ENCODE assay signal across 11 mouse cellular contexts in genomic region chr2:139628731-139629130, GRCm38 (mm10). TPM values are rescaled to one million over a fixed set of nuclear protein-coding genes. Genes with fewer than 3 reads are reported as not detected.
"Had no signal": no experiment of that assay in that cellular context is flagged by ENCODE, and none has a peak within 500 bp of the region (broad histone marks: within the 10 kb centered on the region; RNA-seq: fewer than 3 reads in every experiment).

No protein-coding gene starts in this region.

- H3K4me1 ChIP-seq: midbrain, embryonic 12.5 days had no signal

- H3K4me2 ChIP-seq: kidney, embryonic 15.5 days; midbrain, embryonic 12.5 days had no signal

- H3K4me3 ChIP-seq: kidney, embryonic 15.5 days; midbrain, embryonic 12.5 days had no signal

- H3K27ac ChIP-seq: kidney, embryonic 15.5 days; liver, embryonic 14.5 days; midbrain, embryonic 12.5 days had no signal

- ATAC-seq: midbrain, embryonic 16.5 days had no signal

- H3K9ac ChIP-seq: kidney, embryonic 15.5 days; liver, embryonic 14.5 days; midbrain, embryonic 12.5 days had no signal

- DNase-seq: kidney, adult 2 months; kidney, postnatal 14 days; lung, adult 18-20 months; right cerebral cortex, adult 18-20 months; thymus, adult 2 months; thymus, postnatal 25 days had no signal

- H3K9me3 ChIP-seq: kidney, embryonic 15.5 days; midbrain, embryonic 12.5 days had no signal

- H3K27me3 ChIP-seq: kidney, embryonic 15.5 days; midbrain, embryonic 12.5 days had no signal

- H3K36me3 ChIP-seq: kidney, embryonic 15.5 days; midbrain, embryonic 12.5 days had no signal

RNA-seq across cellular contexts. Expression of gene Ism1, which starts 49.2 kb away (rescaled TPM):
- total RNA-seq: liver, adult 2 months had no signal
